Mouse (Mus musculus) spleen, adult 2 months (tissue): ENCODE results near the gene Ar.

Experiments
- CTCF ChIP-seq: fragments of 200-500 bp; IDR thresholded peaks from 2 replicates; pipeline ENCODE4 v1.5.1; 2011; ENCODE audit warnings: mild to moderate bottlenecking, inconsistent platforms; ENCODE audit not compliant: insufficient read depth, insufficient read length, insufficient replicate concordance; ENCODE audit errors: extremely low read depth
- POLR2A ChIP-seq: fragments of 200-500 bp; IDR thresholded peaks from 2 replicates; pipeline ENCODE4 v1.6.1; 2011; ENCODE audit warnings: low read depth, low read length, inconsistent platforms

GRCm38 (mm10) chrX:98301924-98302323 lies 153.4 kb downstream of the Ar start:
- no peak for TF ChIP-seq CTCF
- no peak for TF ChIP-seq POLR2A
